Mouse (Mus musculus) embryonic facial prominence, embryonic 14.5 days (tissue): ENCODE measurements around the gene Gbp7. TPM values are rescaled to one million over a fixed set of nuclear protein-coding genes. Genes with fewer than 3 reads are reported as not detected.

Experiments used
- polyA plus RNA-seq: library from polyadenylated mRNA; unstranded; fragments of >200 nt; fragmentation: Nextera tagmentation; extraction: Ambion mirVana; gene quantifications from 2 replicates; pipeline ENCODE4 v1.2.1, GENCODE M21; 2014

The Gbp7 gene
- polyA plus RNA-seq, 1 experiment from 2014 or later = 4.4 TPM

Other genes with a start within 250 kb of the Gbp7 start
- gene Pdlim5, start 134.6 kb upstream of the Gbp7 start, polyA plus RNA-seq = 63.6 and 84.5 TPM in 2 replicates
- 0.17 TPM in 1 of 2 replicates, not detected in the other for gene Gbp5, start 36.4 kb upstream of the Gbp7 start, polyA plus RNA-seq
- gene Gbp3, start 29.7 kb downstream of the Gbp7 start, polyA plus RNA-seq = 1.7 and 1.9 TPM in 2 replicates
- 0.06 TPM in 1 of 2 replicates, not detected in the other for gene Gbp2b, start 64.5 kb downstream of the Gbp7 start, polyA plus RNA-seq
- gene Gbp2, start 90.3 kb downstream of the Gbp7 start, polyA plus RNA-seq = 1.6 and 1.8 TPM in 2 replicates
- gene Kyat3, start 170.7 kb downstream of the Gbp7 start, polyA plus RNA-seq = 14.9 and 18.7 TPM in 2 replicates
- gene Gtf2b, start 234.7 kb downstream of the Gbp7 start, polyA plus RNA-seq = 77.7 and 80.0 TPM in 2 replicates